Mouse (Mus musculus) neural tube, embryonic 15.5 days (tissue): Measurements from ENCODE around the gene Icam2. TPM values are rescaled to one million over a fixed set of nuclear protein-coding genes. Genes with fewer than 3 reads are reported as not detected.
A peak's percentile ranks its signal among the peaks of the same experiment; 100 is the strongest.

Experiments
- ATAC-seq: fragments of 200-750 bp; cut with Nextera tagmentation; 2 replicates; pipeline ENCODE4 v1.8.0; 2017; ENCODE audit warnings: mild to moderate bottlenecking, moderate TSS enrichment, moderate library complexity; ENCODE audit not compliant: low FRiP score
- H3K27ac ChIP-seq: fragments of 300-500 bp; sonication (generic); replicated peaks from 2 replicates; pipeline ENCODE4 v1.5.1; 2015; ENCODE audit warnings: mild to moderate bottlenecking, inconsistent platforms
- H3K27me3 ChIP-seq: fragments of 300-500 bp; sonication (generic); replicated peaks from 2 replicates; pipeline ENCODE4 v1.6.1; 2015; ENCODE audit warnings: inconsistent platforms
- H3K36me3 ChIP-seq: fragments of 300-500 bp; sonication (generic); 2 replicates; pipeline ENCODE4 v1.6.1; 2015; ENCODE audit warnings: inconsistent platforms
- H3K4me1 ChIP-seq: fragments of 300-500 bp; sonication (generic); 2 replicates; pipeline ENCODE4 v1.6.1; 2015; ENCODE audit warnings: inconsistent platforms
- H3K4me2 ChIP-seq: fragments of 300-500 bp; sonication (generic); 2 replicates; pipeline ENCODE4 v1.6.1; 2015; ENCODE audit warnings: inconsistent platforms, mild to moderate bottlenecking, moderate library complexity
- H3K4me3 ChIP-seq: fragments of 300-500 bp; sonication (generic); replicated peaks from 2 replicates; pipeline ENCODE4 v1.5.1; 2015; ENCODE audit warnings: mild to moderate bottlenecking, inconsistent platforms
- H3K9ac ChIP-seq: fragments of 300-500 bp; sonication (generic); replicated peaks from 2 replicates; pipeline ENCODE4 v1.6.1; 2015; ENCODE audit warnings: mild to moderate bottlenecking, inconsistent platforms
- H3K9me3 ChIP-seq: fragments of 300-500 bp; sonication (generic); replicated peaks from 2 replicates; pipeline ENCODE4 v1.6.1; 2016; ENCODE audit warnings: inconsistent platforms
- WGBS: fragments of 180-500 bp; shearing (Covaris S2); methylation state at CpG from one replicate; pipeline ENCODE4 v1.1.7; 2015; ENCODE audit warnings: mixed read lengths; 5-methylcytosine and 5-hydroxymethylcytosine counted together
- polyA plus RNA-seq: library from polyadenylated mRNA; unstranded; fragments of >200 nt; fragmentation: Nextera tagmentation; extraction: Ambion mirVana; gene quantifications from 2 replicates; pipeline ENCODE4 v1.2.1, GENCODE M21; 2015

The Icam2 gene
- polyA plus RNA-seq, 1 experiment from 2014 or later = 14.8 TPM

DNA sequence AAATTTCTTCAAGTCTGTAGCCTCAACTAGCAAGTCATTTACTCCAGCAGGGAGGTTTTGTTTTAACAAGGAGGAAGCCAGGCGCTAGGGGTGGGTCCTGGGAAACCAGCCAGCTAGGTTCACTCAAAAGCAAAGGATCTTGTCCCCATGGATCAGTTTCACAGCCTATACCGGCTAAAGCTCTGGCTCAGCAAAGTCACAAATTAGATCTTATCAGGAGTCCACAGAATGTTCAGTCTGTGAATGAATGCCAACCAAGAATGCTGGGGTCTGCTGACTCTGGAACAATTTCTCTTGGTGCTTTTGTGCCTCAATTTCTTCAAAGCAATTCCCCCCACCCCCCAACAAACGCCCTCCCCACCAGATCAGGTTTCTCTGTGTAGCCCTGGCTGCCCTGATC lies 1.7 kb upstream of the Icam2 start:
- ATAC-seq = no peak
- Histone ChIP-seq H3K36me3 (0 out of 2 replicates have a peak, but pooled peaks cover 5% of the 10 kb centered on the region), H3K9ac (no peak overlapping the region), H3K4me1 (peaks cover 7% of the 10 kb centered on the region; the same call in 1 of the 2 replicates), H3K9me3 (no peaks in the 10 kb centered on the region), H3K27ac (no peak overlapping the region), H3K4me2 (no peak overlapping the region), H3K27me3 (no peaks in the 10 kb centered on the region), H3K4me3 (no peak overlapping the region)
- WGBS = 40% methylated on average over 3 of the region's 3 CpGs

DNA sequence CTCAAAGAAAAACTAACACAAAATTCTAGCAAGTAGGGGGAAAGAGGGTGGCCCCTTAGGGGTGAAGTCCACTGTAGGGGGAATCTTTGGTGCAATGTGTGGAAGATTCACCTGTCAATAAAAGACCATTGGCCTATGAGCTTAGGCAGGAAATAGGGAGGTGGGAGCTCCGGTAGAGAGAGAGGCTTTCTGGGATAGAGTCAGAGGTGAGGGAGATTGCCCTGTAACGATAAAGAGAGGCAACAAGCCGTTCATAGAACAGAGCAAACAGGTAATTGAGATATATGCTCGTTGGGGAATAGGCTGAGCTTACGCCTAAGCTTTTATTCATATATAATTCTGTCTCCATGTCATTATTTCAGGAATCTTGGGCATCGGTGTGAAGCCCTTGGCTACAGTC lies 855 bp downstream of the Icam2 start:
- Histone ChIP-seq H3K4me2 (no peak overlapping the region), H3K27ac (no peak overlapping the region), H3K9me3 (no peaks in the 10 kb centered on the region), H3K9ac (no peak overlapping the region), H3K4me1 (peaks cover 7% of the 10 kb centered on the region; the same call in 1 of the 2 replicates), H3K36me3 (no peaks in the 10 kb centered on the region), H3K27me3 (no peaks in the 10 kb centered on the region), H3K4me3 (no peak overlapping the region)
- 85% methylated on average over 6 of the region's 6 CpGs for WGBS
- ATAC-seq = no peak

DNA sequence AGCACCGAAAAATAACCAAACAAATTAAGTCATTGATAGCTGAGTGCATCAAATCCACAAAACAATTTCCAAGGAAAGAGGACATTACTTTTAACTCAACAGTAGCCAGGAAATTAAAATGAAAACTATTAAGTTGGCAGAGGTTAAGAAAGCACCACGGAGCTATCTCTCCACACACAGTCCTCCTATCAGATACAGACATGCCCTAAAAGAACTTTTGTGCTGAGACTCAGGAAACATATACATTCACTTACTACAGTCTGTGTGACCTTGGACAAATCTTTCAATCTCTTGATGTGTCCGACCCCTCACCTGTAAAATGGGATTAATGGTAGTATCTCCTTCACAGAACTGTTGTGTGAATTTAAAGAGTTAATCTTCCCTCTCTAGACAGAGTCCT lies 1.5 kb downstream of the Icam2 start:
- Histone ChIP-seq H3K4me3 (no peak overlapping the region), H3K27me3 (no peaks in the 10 kb centered on the region), H3K9ac (no peak overlapping the region), H3K4me2 (no peak overlapping the region), H3K4me1 (peaks cover 7% of the 10 kb centered on the region; the same call in 1 of the 2 replicates), H3K36me3 (no peaks in the 10 kb centered on the region), H3K9me3 (no peaks in the 10 kb centered on the region), H3K27ac (no peak overlapping the region)
- WGBS = 89% methylated on average over 3 of the region's 3 CpGs
- no peak for ATAC-seq

DNA sequence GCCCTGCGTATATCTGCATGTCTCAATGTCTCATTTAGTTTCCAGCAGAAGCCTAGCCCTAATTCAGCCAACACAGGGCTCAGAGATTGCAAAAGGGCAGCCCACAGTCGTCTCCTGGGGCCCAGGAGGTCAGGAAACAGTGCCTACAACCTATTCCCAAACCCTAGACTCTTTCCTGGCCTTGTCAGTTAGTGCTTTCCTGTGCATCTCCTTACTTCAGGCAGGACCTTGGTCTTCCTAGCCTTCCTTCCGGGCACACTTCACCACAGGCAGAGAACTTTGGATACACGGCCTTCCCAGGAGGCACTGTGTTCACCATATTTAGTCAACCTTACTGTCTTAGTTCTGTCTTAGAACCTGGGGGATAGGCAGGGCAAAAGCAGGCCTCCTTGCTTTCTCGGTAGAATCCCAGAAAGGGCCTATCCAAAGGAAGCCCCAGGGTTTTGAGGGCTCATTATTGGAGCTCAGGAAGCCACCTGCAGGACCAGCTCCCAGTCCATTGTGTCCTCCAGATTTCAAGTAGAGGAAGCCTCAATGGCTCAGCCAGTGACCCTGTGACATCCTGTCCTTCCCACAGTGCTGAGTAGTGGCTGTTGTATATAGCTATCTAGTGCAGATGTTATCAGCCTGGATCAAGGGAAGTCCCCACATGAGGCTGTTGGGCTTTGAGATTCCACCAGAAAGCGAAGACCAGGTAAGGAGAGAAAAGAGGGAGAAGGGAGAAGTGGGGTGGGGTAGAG lies 4.7 kb downstream of the Icam2 start:
- H3K9ac ChIP-seq = no peak overlapping the region
- 83% methylated on average over 6 of the region's 6 CpGs for WGBS
- H3K4me3 ChIP-seq = no peak overlapping the region
- no peak for ATAC-seq
- H3K9me3 ChIP-seq = no peaks in the 10 kb centered on the region
- H3K36me3 ChIP-seq = no peaks in the 10 kb centered on the region
- H3K27ac ChIP-seq = no peak overlapping the region
- no peaks in the 10 kb centered on the region for H3K4me1 ChIP-seq
- H3K27me3 ChIP-seq = no peaks in the 10 kb centered on the region
- no peak overlapping the region for H3K4me2 ChIP-seq

DNA sequence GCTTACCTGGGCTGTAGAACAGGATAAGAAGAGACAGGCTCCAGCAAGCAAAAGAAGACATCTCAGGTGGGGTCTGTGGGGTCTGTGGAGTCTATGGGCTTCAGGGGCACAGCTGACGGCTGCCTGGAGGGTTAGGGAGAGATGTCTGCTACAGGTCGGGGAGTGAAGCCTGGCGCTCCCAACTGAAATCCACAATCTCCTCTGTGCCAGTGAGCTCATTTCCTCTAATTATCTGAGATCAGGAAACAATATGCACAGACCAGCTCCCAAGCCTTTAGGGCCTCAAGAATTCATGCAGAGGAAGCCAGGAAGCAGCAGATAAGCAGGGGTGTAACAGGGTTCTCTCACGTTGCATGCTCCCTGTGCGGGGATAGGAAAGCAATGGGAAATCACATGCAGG lies 5.5 kb downstream of the Icam2 start:
- H3K36me3 ChIP-seq = no peaks in the 10 kb centered on the region
- 85% methylated on average over 5 of the region's 5 CpGs for WGBS
- H3K9ac ChIP-seq = no peak overlapping the region
- H3K27ac ChIP-seq = no peak overlapping the region
- ATAC-seq = no peak
- no peaks in the 10 kb centered on the region for H3K27me3 ChIP-seq
- H3K4me3 ChIP-seq = no peak overlapping the region
- H3K4me1 ChIP-seq = no peaks in the 10 kb centered on the region
- no peaks in the 10 kb centered on the region for H3K9me3 ChIP-seq
- H3K4me2 ChIP-seq = no peak overlapping the region

DNA sequence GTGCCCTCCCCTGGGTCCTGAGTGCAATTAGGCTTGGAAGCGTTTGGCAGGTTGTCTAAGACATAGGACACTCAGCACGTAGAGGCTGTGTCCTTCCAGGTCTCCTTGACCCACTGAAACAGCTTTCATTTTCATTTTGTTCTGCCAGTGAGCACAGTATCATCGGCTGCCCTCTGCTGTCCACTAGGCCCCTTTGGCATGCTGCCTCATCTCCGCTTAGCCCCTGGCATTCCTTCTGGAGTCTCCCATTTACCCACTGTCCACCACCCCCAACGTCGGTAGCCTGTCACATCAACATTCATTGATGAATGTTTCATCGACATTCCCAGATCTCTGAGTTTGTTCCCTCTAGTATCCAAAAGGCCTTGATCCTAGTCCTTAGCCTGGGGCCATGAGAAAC lies 6.0 kb downstream of the Icam2 start:
- H3K27me3 ChIP-seq = no peaks in the 10 kb centered on the region
- no peak overlapping the region for H3K9ac ChIP-seq
- no peaks in the 10 kb centered on the region for H3K4me1 ChIP-seq
- H3K27ac ChIP-seq = no peak overlapping the region
- H3K4me2 ChIP-seq = no peak overlapping the region
- no peaks in the 10 kb centered on the region for H3K36me3 ChIP-seq
- ATAC-seq = no peak
- no peaks in the 10 kb centered on the region for H3K9me3 ChIP-seq
- H3K4me3 ChIP-seq = no peak overlapping the region
- WGBS = 80% methylated on average over 7 of the region's 7 CpGs

DNA sequence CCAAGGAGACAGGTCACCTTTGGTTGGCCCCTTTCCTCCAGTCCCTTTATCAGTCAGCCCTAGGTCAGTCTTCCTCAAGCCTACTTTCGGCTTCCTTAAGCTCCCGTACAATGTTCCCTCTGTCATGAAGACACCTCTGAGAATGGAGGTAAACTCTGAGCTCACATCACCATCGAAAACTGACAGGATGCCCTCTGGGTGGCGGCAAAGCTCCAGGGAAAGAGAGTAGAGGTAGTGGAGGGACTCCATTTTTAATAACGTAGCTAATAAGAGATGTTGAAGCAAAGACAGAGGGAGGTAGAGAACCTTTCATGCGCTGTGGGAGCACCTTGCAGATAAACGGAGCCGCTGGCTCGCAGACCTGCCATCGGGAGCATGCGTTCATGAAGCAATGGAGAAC lies 6.9 kb downstream of the Icam2 start:
- H3K4me2 ChIP-seq = no peak overlapping the region
- no peak overlapping the region for H3K4me3 ChIP-seq
- H3K4me1 ChIP-seq = no peaks in the 10 kb centered on the region
- no peak overlapping the region for H3K9ac ChIP-seq
- H3K36me3 ChIP-seq = no peaks in the 10 kb centered on the region
- no peak for ATAC-seq
- H3K9me3 ChIP-seq = no peaks in the 10 kb centered on the region
- WGBS = 86% methylated on average over 11 of the region's 11 CpGs
- no peak overlapping the region for H3K27ac ChIP-seq
- H3K27me3 ChIP-seq = no peaks in the 10 kb centered on the region

DNA sequence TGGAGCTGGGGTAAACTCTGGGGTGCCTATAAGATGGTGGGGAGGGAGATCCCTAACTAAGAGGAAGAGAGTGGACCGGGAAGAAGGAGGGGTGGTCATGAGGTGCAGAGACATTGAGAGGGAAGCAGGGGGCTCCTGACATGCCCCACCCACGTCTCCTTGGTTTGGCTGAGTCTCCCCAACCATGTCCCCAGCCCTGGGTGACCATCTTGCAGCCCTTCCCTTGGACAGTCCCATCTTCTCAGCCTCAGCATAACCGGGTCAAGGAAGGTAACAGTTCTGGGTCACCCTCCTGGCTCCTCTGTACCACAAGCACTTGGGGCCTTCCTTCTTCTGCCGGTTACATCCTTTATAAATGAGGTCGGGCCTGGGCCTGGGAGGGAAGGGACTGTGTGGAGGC lies 12.9 kb downstream of the Icam2 start:
- Histone ChIP-seq H3K4me3 (no peak overlapping the region), H3K27ac (no peak overlapping the region), H3K4me2 (no peak overlapping the region), H3K9me3 (no peaks in the 10 kb centered on the region), H3K27me3 (no peaks in the 10 kb centered on the region), H3K36me3 (no peaks in the 10 kb centered on the region), H3K4me1 (no peaks in the 10 kb centered on the region), H3K9ac (no peak overlapping the region)
- 81% methylated on average over 5 of the region's 5 CpGs for WGBS
- ATAC-seq = no peak

DNA sequence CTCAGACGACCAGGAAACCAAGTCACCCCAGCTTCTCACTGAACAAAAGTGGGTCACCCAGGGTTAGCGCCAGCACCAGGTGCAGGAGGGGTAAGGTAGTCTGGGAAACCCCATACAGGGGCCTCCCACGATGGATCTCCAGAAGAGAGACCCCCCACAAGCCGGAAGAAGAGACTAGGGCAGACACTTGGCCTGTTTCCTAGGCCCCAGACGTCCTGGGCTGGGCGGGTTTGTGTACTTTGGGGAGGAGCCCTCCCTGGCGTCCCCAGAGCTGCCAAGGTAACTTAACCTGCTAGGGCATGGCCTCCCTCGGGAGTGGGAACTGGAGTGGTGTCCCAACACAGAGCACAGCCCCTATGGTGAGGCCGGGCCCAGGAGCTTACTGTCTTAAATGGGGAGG lies 13.3 kb downstream of the Icam2 start:
- H3K4me2 ChIP-seq = no peak overlapping the region
- ATAC-seq = no peak
- no peaks in the 10 kb centered on the region for H3K9me3 ChIP-seq
- H3K4me3 ChIP-seq = no peak overlapping the region
- no peaks in the 10 kb centered on the region for H3K27me3 ChIP-seq
- WGBS = 63% methylated on average over 9 of the region's 9 CpGs
- no peaks in the 10 kb centered on the region for H3K4me1 ChIP-seq
- H3K9ac ChIP-seq = no peak overlapping the region
- H3K27ac ChIP-seq = no peak overlapping the region
- no peaks in the 10 kb centered on the region for H3K36me3 ChIP-seq

DNA sequence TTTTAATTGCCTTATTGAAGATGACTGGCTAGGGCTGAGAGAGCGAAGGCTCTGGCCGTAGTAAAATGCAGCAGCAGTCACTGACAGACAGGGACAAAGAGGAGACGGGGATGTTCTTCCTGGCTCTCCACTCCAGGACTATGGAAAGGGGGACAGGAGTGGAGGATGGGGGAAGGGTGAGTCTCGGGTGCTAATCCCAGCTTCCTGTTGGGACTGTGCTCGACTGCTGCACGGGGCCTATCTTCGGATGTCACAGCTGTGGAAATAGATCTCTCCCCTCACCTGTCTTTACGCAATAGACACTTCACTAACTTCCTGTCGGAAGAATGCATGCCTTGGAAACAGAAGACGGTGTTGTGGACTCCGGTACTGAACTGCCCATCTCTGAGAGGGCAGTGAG lies 13.9 kb downstream of the Icam2 start:
- Histone ChIP-seq H3K4me1 (no peaks in the 10 kb centered on the region), H3K9ac (no peak overlapping the region), H3K36me3 (no peaks in the 10 kb centered on the region), H3K27me3 (no peaks in the 10 kb centered on the region), H3K27ac (no peak overlapping the region), H3K4me3 (no peak overlapping the region), H3K9me3 (no peaks in the 10 kb centered on the region), H3K4me2 (no peak overlapping the region)
- ATAC-seq = no peak
- WGBS = 67% methylated on average over 11 of the region's 11 CpGs

DNA sequence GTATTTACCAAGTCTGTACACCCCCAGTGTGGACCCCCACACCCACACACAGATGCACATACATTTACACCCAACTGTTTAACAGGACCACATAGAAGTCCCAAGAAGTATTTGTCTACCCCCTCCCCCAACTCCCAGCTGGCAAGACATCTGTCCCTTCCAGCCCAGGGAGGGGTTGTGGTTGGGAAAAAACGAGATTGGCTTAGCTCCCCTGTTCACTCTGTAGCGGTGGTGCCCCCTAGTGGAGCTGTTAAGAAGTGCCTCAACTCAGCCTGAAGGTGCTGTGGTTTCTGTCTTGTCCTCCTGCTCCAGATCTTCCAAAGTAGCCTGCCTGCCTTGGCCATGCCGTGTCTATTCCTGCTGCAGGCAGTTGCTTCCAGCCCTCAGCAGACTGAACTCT lies 21.6 kb downstream of the Icam2 start:
- H3K4me3 ChIP-seq = no peak overlapping the region
- no peaks in the 10 kb centered on the region for H3K36me3 ChIP-seq
- H3K27ac ChIP-seq = no peak overlapping the region
- ATAC-seq = no peak
- no peak overlapping the region for H3K4me2 ChIP-seq
- WGBS = 22% methylated on average over 3 of the region's 3 CpGs
- no peak overlapping the region for H3K9ac ChIP-seq
- H3K9me3 ChIP-seq = no peaks in the 10 kb centered on the region
- peaks cover 5% of the 10 kb centered on the region; the same call in 1 of the 2 replicates for H3K4me1 ChIP-seq
- H3K27me3 ChIP-seq = no peaks in the 10 kb centered on the region

DNA sequence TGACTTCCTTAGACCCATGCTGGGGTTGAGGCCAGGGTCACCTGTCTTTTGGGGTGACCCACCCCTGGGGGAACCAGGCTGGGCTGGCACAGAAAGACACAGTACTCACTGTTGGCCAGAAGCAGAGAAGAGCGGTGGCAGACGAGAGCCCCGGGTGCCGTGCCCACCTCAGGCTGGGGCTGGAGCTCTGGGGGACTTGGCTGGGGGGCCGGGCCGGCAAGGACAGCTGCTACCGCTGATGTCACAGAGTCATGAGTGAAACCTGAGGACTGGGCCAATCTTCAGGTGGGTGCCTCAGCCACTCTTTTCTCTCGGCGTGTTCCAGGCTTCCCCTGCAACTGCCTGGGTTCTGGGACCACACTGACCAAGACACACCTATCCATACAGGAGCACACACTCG lies 22.5 kb downstream of the Icam2 start, which contains the start of gene Prr29:
Prr29 (plus strand) TSS at position 107 of the 400 bp plus-strand sequence.
- ATAC-seq = no peak
- H3K4me2 ChIP-seq = peak within 1 kb of the TSS; percentile 20

More for the DNA sequence above, 22.5 kb downstream of the Icam2 start, which contains the start of gene Prr29:
- Histone ChIP-seq H3K27me3 (no peaks in the 10 kb centered on the region), H3K9me3 (no peaks in the 10 kb centered on the region), H3K4me3 (no peak within 1 kb of the TSS), H3K9ac (no peak within 1 kb of the TSS), H3K4me1 (peaks cover 5% of the 10 kb centered on the region; the same call in 1 of the 2 replicates), H3K36me3 (no peaks in the 10 kb centered on the region), H3K27ac (no peak within 1 kb of the TSS)
- WGBS = 52% methylated on average over 10 of the region's 10 CpGs
